Mouse (Mus musculus): Measurements from ENCODE around the gene Rspo4. TPM values are rescaled to one million over a fixed set of nuclear protein-coding genes. Genes with fewer than 3 reads are reported as not detected.

The Rspo4 gene
- polyA plus RNA-seq, 1 experiment from 2014 or later = not detected

- no peaks in the 10 kb centered on the region for H3K9me3 ChIP-seq (replicated peaks; ENCODE audit: control insufficient read depth, low read length)
- no peak overlapping the region for H3K4me2 ChIP-seq (ENCODE audit: low read depth, low read length)
- H3K4me3 ChIP-seq (ENCODE audit: low read length) = no peak overlapping the region
- no peaks in the 10 kb centered on the region for H3K27me3 ChIP-seq (ENCODE audit: control insufficient read depth, insufficient read depth, low read length)
- no peak overlapping the region for H3K9ac ChIP-seq (ENCODE audit: low read length)
- no peaks in the 10 kb centered on the region for H3K36me3 ChIP-seq (ENCODE audit: control insufficient read depth, insufficient read depth)
- ATAC-seq (replicated peaks; ENCODE audit: extremely low read depth, insufficient read depth, low FRiP score) = no peak
- H3K4me1 ChIP-seq (ENCODE audit: control insufficient read depth, insufficient read depth, low read length) = no peaks in the 10 kb centered on the region
- 51% methylated on average over 3 of the region's 3 CpGs for WGBS
- H3K27ac ChIP-seq (ENCODE audit: low read length) = no peak overlapping the region
Measured at GRCm38 (mm10) chr2:151904636-151905035, 61.9 kb downstream of the Rspo4 start.

GRCm38 (mm10) chr2:151907020-151907419, 64.3 kb downstream of the Rspo4 start:
- Histone ChIP-seq H3K4me1 (ENCODE audit: control insufficient read depth, insufficient read depth, low read length) (peaks cover 6% of the 10 kb centered on the region), H3K9me3 (replicated peaks; ENCODE audit: control insufficient read depth, low read length) (no peaks in the 10 kb centered on the region), H3K27ac (ENCODE audit: low read length) (no peak overlapping the region), H3K27me3 (ENCODE audit: control insufficient read depth, insufficient read depth, low read length) (no peaks in the 10 kb centered on the region), H3K9ac (ENCODE audit: low read length) (no peak overlapping the region), H3K36me3 (ENCODE audit: control insufficient read depth, insufficient read depth) (no peaks in the 10 kb centered on the region), H3K4me2 (ENCODE audit: low read depth, low read length) (no peak overlapping the region), H3K4me3 (ENCODE audit: low read length) (no peak overlapping the region)
- no peak for ATAC-seq (replicated peaks; ENCODE audit: extremely low read depth, insufficient read depth, low FRiP score)
- 60% methylated on average over 2 of the region's 2 CpGs for WGBS

GRCm38 (mm10) chr2:151909386-151909785, 66.7 kb downstream of the Rspo4 start:
- Histone ChIP-seq H3K4me3 (ENCODE audit: low read length) (no peak overlapping the region), H3K4me1 (ENCODE audit: control insufficient read depth, insufficient read depth, low read length) (peaks cover 6% of the 10 kb centered on the region), H3K9me3 (replicated peaks; ENCODE audit: control insufficient read depth, low read length) (no peaks in the 10 kb centered on the region), H3K27ac (ENCODE audit: low read length) (no peak overlapping the region), H3K36me3 (ENCODE audit: control insufficient read depth, insufficient read depth) (no peaks in the 10 kb centered on the region), H3K4me2 (ENCODE audit: low read depth, low read length) (no peak overlapping the region), H3K27me3 (ENCODE audit: control insufficient read depth, insufficient read depth, low read length) (no peaks in the 10 kb centered on the region), H3K9ac (ENCODE audit: low read length) (no peak overlapping the region)
- WGBS = 66% methylated on average over 3 of the region's 3 CpGs
- ATAC-seq (replicated peaks; ENCODE audit: extremely low read depth, insufficient read depth, low FRiP score) = no peak

GRCm38 (mm10) chr2:151910498-151910897, 67.8 kb downstream of the Rspo4 start:
- Histone ChIP-seq H3K4me1 (ENCODE audit: control insufficient read depth, insufficient read depth, low read length) (peaks cover 6% of the 10 kb centered on the region), H3K27me3 (ENCODE audit: control insufficient read depth, insufficient read depth, low read length) (no peaks in the 10 kb centered on the region), H3K36me3 (ENCODE audit: control insufficient read depth, insufficient read depth) (no peaks in the 10 kb centered on the region), H3K4me2 (ENCODE audit: low read depth, low read length) (no peak overlapping the region), H3K9ac (ENCODE audit: low read length) (no peak overlapping the region), H3K27ac (ENCODE audit: low read length) (no peak overlapping the region), H3K4me3 (ENCODE audit: low read length) (no peak overlapping the region), H3K9me3 (replicated peaks; ENCODE audit: control insufficient read depth, low read length) (no peaks in the 10 kb centered on the region)
- no peak for ATAC-seq (replicated peaks; ENCODE audit: extremely low read depth, insufficient read depth, low FRiP score)
- WGBS = 31% methylated on average over 5 of the region's 5 CpGs

- H3K27me3 ChIP-seq (ENCODE audit: control insufficient read depth, insufficient read depth, low read length) = no peaks in the 10 kb centered on the region
- H3K9ac ChIP-seq (ENCODE audit: low read length) = no peak within 1 kb of the TSS
- H3K4me1 ChIP-seq (ENCODE audit: control insufficient read depth, insufficient read depth, low read length) = peaks cover 6% of the 10 kb centered on the region
- no peak within 1 kb of the TSS for H3K4me3 ChIP-seq (ENCODE audit: low read length)
- H3K36me3 ChIP-seq (ENCODE audit: control insufficient read depth, insufficient read depth) = no peaks in the 10 kb centered on the region
- no peaks in the 10 kb centered on the region for H3K9me3 ChIP-seq (replicated peaks; ENCODE audit: control insufficient read depth, low read length)
- no peak within 1 kb of the TSS for H3K4me2 ChIP-seq (ENCODE audit: low read depth, low read length)
- no peak within 1 kb of the TSS for H3K27ac ChIP-seq (ENCODE audit: low read length)
- WGBS = 44% methylated on average over 13 of the region's 13 CpGs
- ATAC-seq (replicated peaks; ENCODE audit: extremely low read depth, insufficient read depth, low FRiP score) = peak; percentile 53; the same call in 1 of the 2 replicates
Measured at GRCm38 (mm10) chr2:151910919-151911500, 68.3 kb downstream of the Rspo4 start, which contains the start of gene Angpt4. Gene Angpt4, plus strand, starts transcription at chr2:151911210.

GRCm38 (mm10) chr2:151911751-151912150, 69.0 kb downstream of the Rspo4 start:
- Histone ChIP-seq H3K4me2 (ENCODE audit: low read depth, low read length) (no peak overlapping the region), H3K27ac (ENCODE audit: low read length) (no peak overlapping the region), H3K36me3 (ENCODE audit: control insufficient read depth, insufficient read depth) (no peaks in the 10 kb centered on the region), H3K9ac (ENCODE audit: low read length) (no peak overlapping the region), H3K9me3 (replicated peaks; ENCODE audit: control insufficient read depth, low read length) (no peaks in the 10 kb centered on the region), H3K4me3 (ENCODE audit: low read length) (no peak overlapping the region), H3K4me1 (ENCODE audit: control insufficient read depth, insufficient read depth, low read length) (peaks cover 6% of the 10 kb centered on the region), H3K27me3 (ENCODE audit: control insufficient read depth, insufficient read depth, low read length) (no peaks in the 10 kb centered on the region)
- WGBS = 70% methylated on average over 3 of the region's 3 CpGs
- ATAC-seq (replicated peaks; ENCODE audit: extremely low read depth, insufficient read depth, low FRiP score) = no peak

- H3K4me1 ChIP-seq (ENCODE audit: control insufficient read depth, insufficient read depth, low read length) = peaks cover 13% of the 10 kb centered on the region
- H3K27me3 ChIP-seq (ENCODE audit: control insufficient read depth, insufficient read depth, low read length) = no peaks in the 10 kb centered on the region
- H3K9me3 ChIP-seq (replicated peaks; ENCODE audit: control insufficient read depth, low read length) = no peaks in the 10 kb centered on the region
- H3K4me3 ChIP-seq (ENCODE audit: low read length) = no peak overlapping the region
- ATAC-seq (replicated peaks; ENCODE audit: extremely low read depth, insufficient read depth, low FRiP score) = no peak
- no peak overlapping the region for H3K27ac ChIP-seq (ENCODE audit: low read length)
- H3K36me3 ChIP-seq (ENCODE audit: control insufficient read depth, insufficient read depth) = no peaks in the 10 kb centered on the region
- H3K9ac ChIP-seq (ENCODE audit: low read length) = no peak overlapping the region
- no peak overlapping the region for H3K4me2 ChIP-seq (ENCODE audit: low read depth, low read length)
- WGBS = 80% methylated on average over 5 of the region's 5 CpGs
Measured at GRCm38 (mm10) chr2:151914120-151914519, 71.4 kb downstream of the Rspo4 start.

GRCm38 (mm10) chr2:151915111-151915510, 72.4 kb downstream of the Rspo4 start:
- Histone ChIP-seq H3K4me3 (ENCODE audit: low read length) (no peak overlapping the region), H3K27me3 (ENCODE audit: control insufficient read depth, insufficient read depth, low read length) (no peaks in the 10 kb centered on the region), H3K36me3 (ENCODE audit: control insufficient read depth, insufficient read depth) (no peaks in the 10 kb centered on the region), H3K9ac (ENCODE audit: low read length) (no peak overlapping the region), H3K27ac (ENCODE audit: low read length) (no peak overlapping the region), H3K9me3 (replicated peaks; ENCODE audit: control insufficient read depth, low read length) (no peaks in the 10 kb centered on the region), H3K4me2 (ENCODE audit: low read depth, low read length) (no peak overlapping the region), H3K4me1 (ENCODE audit: control insufficient read depth, insufficient read depth, low read length) (peaks cover 17% of the 10 kb centered on the region)
- ATAC-seq (replicated peaks; ENCODE audit: extremely low read depth, insufficient read depth, low FRiP score) = no peak
- WGBS = 19% methylated on average over 2 of the region's 2 CpGs

- no peaks in the 10 kb centered on the region for H3K36me3 ChIP-seq (ENCODE audit: control insufficient read depth, insufficient read depth)
- H3K4me1 ChIP-seq (ENCODE audit: control insufficient read depth, insufficient read depth, low read length) = peaks cover 11% of the 10 kb centered on the region
- 60% methylated on average over 13 of the region's 13 CpGs for WGBS
- ATAC-seq (replicated peaks; ENCODE audit: extremely low read depth, insufficient read depth, low FRiP score) = no peak
- no peaks in the 10 kb centered on the region for H3K9me3 ChIP-seq (replicated peaks; ENCODE audit: control insufficient read depth, low read length)
- H3K27ac ChIP-seq (ENCODE audit: low read length) = no peak overlapping the region
- H3K9ac ChIP-seq (ENCODE audit: low read length) = no peak overlapping the region
- H3K4me3 ChIP-seq (ENCODE audit: low read length) = no peak overlapping the region
- no peaks in the 10 kb centered on the region for H3K27me3 ChIP-seq (ENCODE audit: control insufficient read depth, insufficient read depth, low read length)
- no peak overlapping the region for H3K4me2 ChIP-seq (ENCODE audit: low read depth, low read length)
Measured at GRCm38 (mm10) chr2:151916061-151916831, 73.5 kb downstream of the Rspo4 start.
